Mouse (Mus musculus) left cerebral cortex, postnatal 4 days (tissue): ENCODE measurements around the gene Cenph. TPM values are rescaled to one million over a fixed set of nuclear protein-coding genes. Genes with fewer than 3 reads are reported as not detected.

ENCODE experiments used
- total RNA-seq, 2 experiments: library from RNA; stranded (reverse); gene quantifications; 2 replicates each; pipeline ENCODE4 v1.2.3; 2021

Gene Cenph
- total RNA-seq, 2 experiments from 2014 or later, result 3.9 to 4.1 TPM

Other genes with a start within 250 kb of the Cenph start
- 1 to 10 TPM; 7.9 to 8.8 TPM for gene Ocln, start 223.2 kb downstream of the Cenph start, total RNA-seq
- gene Marveld2, start 158.9 kb downstream of the Cenph start, total RNA-seq, result 1 to 10 TPM; 1.6 to 2.0 TPM
- gene Ak6, start 124.9 kb downstream of the Cenph start, total RNA-seq, result 100 to 1,000 TPM; 129 to 141 TPM
- 10 to 100 TPM; 15.3 to 16.0 TPM for gene Rad17, start 124.8 kb downstream of the Cenph start, total RNA-seq
- gene Taf9, start 124.3 kb downstream of the Cenph start, total RNA-seq, result 10 to 100 TPM; 22.9 to 31.8 TPM
- gene Ccdc125, start 106.2 kb downstream of the Cenph start, total RNA-seq, result under 1 TPM; 0.86 to 0.93 TPM
- gene Cdk7, start 45.0 kb downstream of the Cenph start, total RNA-seq, result 10 to 100 TPM; 37.8 to 39.9 TPM
- gene Mrps36, start 31.2 kb downstream of the Cenph start, total RNA-seq, result 10 to 100 TPM; 51.0 to 54.5 TPM
- gene Ccnb1, start 10.7 kb upstream of the Cenph start, total RNA-seq, result 1 to 10 TPM; 8.3 to 8.9 TPM
- gene Slc30a5, start 57.5 kb upstream of the Cenph start, total RNA-seq, result 10 to 100 TPM; 35.6 to 39.2 TPM